Mouse (Mus musculus) heart, embryonic 13.5 days (tissue): ENCODE data around the gene Bcl7b. TPM values are rescaled to one million over a fixed set of nuclear protein-coding genes. Genes with fewer than 3 reads are reported as not detected.

Experiments
- ATAC-seq: fragments of 200-750 bp; cut with Nextera tagmentation; 2 replicates; pipeline ENCODE4 v1.8.0; 2017; ENCODE audit warnings: moderate TSS enrichment; ENCODE audit not compliant: insufficient number of reproducible peaks, low FRiP score, low TSS enrichment; ENCODE audit errors: extremely low read depth
- H3K27ac ChIP-seq: fragments of 300-500 bp; sonication (generic); replicated peaks from 2 replicates; pipeline ENCODE4 v1.5.1; 2015; ENCODE audit warnings: moderate library complexity, mild to moderate bottlenecking, inconsistent platforms
- H3K27me3 ChIP-seq: fragments of 300-500 bp; sonication (generic); replicated peaks from 2 replicates; pipeline ENCODE4 v1.6.1; 2015; ENCODE audit warnings: mild to moderate bottlenecking, inconsistent platforms
- H3K36me3 ChIP-seq: fragments of 300-500 bp; sonication (generic); 2 replicates; pipeline ENCODE4 v1.6.1; 2015; ENCODE audit warnings: mild to moderate bottlenecking, inconsistent platforms
- H3K4me1 ChIP-seq: fragments of 300-500 bp; sonication (generic); 2 replicates; pipeline ENCODE4 v1.6.1; 2015; ENCODE audit warnings: inconsistent platforms
- H3K4me2 ChIP-seq: fragments of 300-500 bp; sonication (generic); 2 replicates; pipeline ENCODE4 v1.6.1; 2015; ENCODE audit warnings: inconsistent platforms, mild to moderate bottlenecking, moderate library complexity
- H3K4me3 ChIP-seq: fragments of 300-500 bp; sonication (generic); 2 replicates; pipeline ENCODE4 v1.5.1; 2015; ENCODE audit warnings: moderate library complexity, mild to moderate bottlenecking, inconsistent platforms
- H3K9ac ChIP-seq: fragments of 300-500 bp; sonication (generic); 2 replicates; pipeline ENCODE4 v1.6.1; 2015; ENCODE audit warnings: inconsistent platforms, mild to moderate bottlenecking, moderate library complexity
- H3K9me3 ChIP-seq: fragments of 300-500 bp; sonication (generic); 2 replicates; pipeline ENCODE4 v1.6.1; 2016; ENCODE audit warnings: inconsistent platforms
- WGBS: fragments of 180-500 bp; shearing (Covaris S2); methylation state at CpG from one replicate; pipeline ENCODE4 v1.1.7; 2015; ENCODE audit warnings: mixed read lengths; 5-methylcytosine and 5-hydroxymethylcytosine counted together
- polyA plus RNA-seq: library from polyadenylated mRNA; unstranded; fragments of >200 nt; fragmentation: Nextera tagmentation; extraction: Ambion mirVana; gene quantifications from 2 replicates; pipeline ENCODE4 v1.2.1, GENCODE M21; 2015

Bcl7b gene
- 33.7 and 38.0 TPM in 2 replicates for polyA plus RNA-seq

DNA sequence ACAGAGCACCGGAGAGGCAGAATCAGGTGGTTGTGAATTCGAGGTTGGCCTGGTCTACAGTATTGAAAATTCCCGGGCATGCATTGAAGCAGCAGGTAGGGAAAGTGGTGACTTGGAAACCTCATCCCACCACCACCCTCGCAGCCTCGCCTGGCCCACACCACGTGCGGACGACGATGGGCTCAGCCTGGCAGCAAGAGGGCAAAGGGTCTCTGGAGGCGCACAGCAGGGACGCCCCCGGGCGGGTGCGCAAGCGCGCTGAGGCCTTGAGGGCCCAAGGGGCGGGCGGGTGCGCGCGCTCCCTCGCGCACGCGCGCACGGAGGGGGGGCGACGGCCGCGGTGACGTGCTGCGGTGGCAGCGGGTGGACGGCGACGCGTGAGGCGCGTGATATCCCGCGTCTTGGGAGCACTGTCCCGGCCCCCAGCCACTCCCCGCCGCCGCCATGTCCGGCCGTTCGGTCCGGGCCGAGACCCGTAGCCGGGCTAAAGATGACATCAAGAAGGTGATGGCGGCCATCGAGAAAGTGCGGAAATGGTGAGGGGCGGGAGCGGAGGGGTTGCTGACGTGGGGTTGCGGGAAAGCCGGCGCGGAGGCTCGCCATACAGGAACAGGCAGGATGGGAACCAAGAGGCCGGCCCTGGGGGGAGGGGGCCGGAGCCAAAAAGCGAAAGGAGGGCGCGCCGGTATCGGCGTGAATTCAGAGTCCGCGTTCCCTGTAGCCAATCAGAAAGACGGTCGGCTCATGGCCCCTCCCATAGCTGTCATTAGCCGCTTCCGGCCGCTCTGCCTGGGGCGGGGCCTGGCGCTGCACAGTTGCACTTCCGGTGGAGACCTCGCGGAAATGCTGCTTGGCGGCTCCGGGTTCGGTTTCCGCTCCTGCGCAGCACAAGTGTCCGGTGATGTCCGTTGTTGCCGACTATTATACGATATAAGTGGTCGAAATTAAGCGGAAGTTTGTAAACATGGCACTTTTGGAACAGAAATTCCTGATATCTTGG, at the start of gene Bcl7b:
Bcl7b (plus strand) TSS at position 221 of the 1,000 bp plus-strand sequence.
- Histone ChIP-seq H3K27me3 (no peaks in the 10 kb centered on the region), H3K36me3 (peaks cover 33% of the 10 kb centered on the region), H3K27ac (peak within 1 kb of the TSS; percentile 97), H3K9me3 (no peaks in the 10 kb centered on the region), H3K4me2 (peak within 1 kb of the TSS; percentile 96), H3K9ac (peak within 1 kb of the TSS; percentile 93), H3K4me3 (peak within 1 kb of the TSS; percentile 77), H3K4me1 (peaks cover 16% of the 10 kb centered on the region)
- 2% methylated on average over 94 of the region's 95 CpGs for WGBS
- peak; percentile 98 for ATAC-seq

DNA sequence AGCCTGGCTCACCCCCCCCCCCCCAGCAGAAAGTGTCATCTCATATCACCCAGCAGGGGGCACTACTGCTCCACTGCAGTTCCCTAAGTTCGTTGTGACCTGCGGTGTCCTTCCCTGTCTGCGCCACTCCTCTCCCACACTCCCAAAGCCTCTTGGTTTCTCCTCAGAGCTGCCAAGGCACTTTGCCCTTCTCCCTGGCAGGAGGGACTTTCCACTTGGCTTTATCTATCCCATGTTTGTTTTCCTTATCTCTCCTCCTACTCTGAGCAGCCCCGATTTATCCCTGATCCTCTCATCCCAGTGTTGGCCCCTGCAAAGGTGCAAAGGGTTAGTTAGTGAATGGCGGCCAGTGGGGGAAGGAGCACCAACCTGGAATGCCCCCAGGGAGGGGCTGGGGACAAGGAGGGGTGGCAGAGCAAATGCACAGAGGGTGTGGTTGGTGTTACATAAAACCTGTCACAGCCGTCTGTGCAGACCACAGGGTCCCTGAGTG, 49.4 kb upstream of the Bcl7b start:
- H3K9me3 ChIP-seq = no peaks in the 10 kb centered on the region
- no peak overlapping the region for H3K9ac ChIP-seq
- no peaks in the 10 kb centered on the region for H3K36me3 ChIP-seq
- peak overlapping the region; percentile 6 for H3K4me2 ChIP-seq
- H3K4me1 ChIP-seq = peaks cover 10% of the 10 kb centered on the region
- H3K4me3 ChIP-seq = no peak overlapping the region
- ATAC-seq = peak; percentile 44; the same call in 1 of the 2 replicates
- H3K27me3 ChIP-seq = peaks cover 40% of the 10 kb centered on the region
- H3K27ac ChIP-seq = no peak overlapping the region
- WGBS = 7% methylated on average over 6 of the region's 6 CpGs

DNA sequence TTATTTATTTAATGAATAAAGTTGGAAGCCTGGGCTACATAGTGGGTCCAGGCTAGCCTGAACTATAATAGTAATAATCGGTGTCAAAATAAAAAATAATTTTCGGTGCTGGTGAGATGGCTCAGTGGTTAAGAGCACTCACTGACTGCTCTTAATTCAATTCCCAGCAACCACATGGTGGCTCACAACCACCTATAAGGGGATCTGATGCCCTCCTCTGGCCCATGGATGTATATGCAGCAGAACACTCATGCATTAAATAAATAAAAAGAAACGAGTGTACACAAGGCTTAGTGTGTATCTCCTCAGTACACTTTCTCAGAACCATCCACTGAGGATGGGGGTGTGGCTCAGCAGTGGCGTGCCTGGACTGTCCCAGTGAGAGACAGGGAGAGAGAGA, 47.3 kb upstream of the Bcl7b start:
- H3K4me2 ChIP-seq = no peak overlapping the region
- H3K9me3 ChIP-seq = no peaks in the 10 kb centered on the region
- no peaks in the 10 kb centered on the region for H3K36me3 ChIP-seq
- no peak overlapping the region for H3K27ac ChIP-seq
- no peak overlapping the region for H3K4me3 ChIP-seq
- 54% methylated on average over 4 of the region's 4 CpGs for WGBS
- H3K4me1 ChIP-seq = peaks cover 10% of the 10 kb centered on the region
- no peak overlapping the region for H3K9ac ChIP-seq
- peaks cover 39% of the 10 kb centered on the region for H3K27me3 ChIP-seq
- ATAC-seq = no peak

DNA sequence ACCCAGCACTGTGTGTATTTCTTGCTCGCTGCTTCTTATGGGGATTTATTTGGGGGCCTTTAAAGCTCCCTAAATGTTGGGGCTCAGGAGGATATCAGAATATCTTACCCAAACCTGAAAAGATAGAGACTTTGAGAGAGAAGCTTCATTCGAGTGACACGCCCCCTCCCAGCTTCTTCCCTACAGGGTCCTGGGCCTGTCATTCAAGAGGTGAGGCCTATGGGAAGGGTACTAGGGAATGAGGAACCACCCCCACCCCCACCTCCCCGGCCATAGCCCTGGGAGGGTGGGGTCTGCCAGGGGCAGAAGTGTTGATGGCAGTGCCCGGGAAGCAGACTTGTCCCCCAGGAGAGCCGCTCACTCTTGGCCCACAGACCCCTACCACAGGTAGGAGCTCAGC, 42.0 kb upstream of the Bcl7b start:
- WGBS = 55% methylated on average over 6 of the region's 6 CpGs
- Histone ChIP-seq H3K9me3 (no peaks in the 10 kb centered on the region), H3K4me3 (no peak overlapping the region), H3K9ac (no peak overlapping the region), H3K4me2 (no peak overlapping the region), H3K4me1 (no peaks in the 10 kb centered on the region), H3K27ac (no peak overlapping the region), H3K27me3 (peaks cover 63% of the 10 kb centered on the region), H3K36me3 (no peaks in the 10 kb centered on the region)
- ATAC-seq = no peak

DNA sequence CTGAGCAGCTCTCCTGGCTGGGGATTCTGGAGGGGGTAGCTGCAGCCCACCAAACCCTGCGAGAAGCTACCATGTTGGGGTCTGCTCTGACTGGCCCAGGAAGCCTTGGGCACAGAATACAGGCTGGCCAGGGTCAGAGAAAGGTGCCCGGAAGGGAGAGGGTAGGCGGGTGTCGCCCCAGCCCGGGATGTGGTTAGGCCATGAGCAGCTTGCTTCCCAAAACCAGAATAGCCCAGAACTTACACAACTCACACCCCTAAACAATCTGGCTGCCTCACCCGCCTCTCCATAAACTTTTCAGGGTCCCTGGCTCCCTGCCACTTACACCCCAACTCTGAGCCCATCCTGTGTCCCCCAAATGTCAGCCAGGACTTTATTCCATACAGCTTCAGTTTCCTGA, 40.4 kb upstream of the Bcl7b start:
- WGBS = 74% methylated on average over 6 of the region's 6 CpGs
- Histone ChIP-seq H3K9ac (no peak overlapping the region), H3K36me3 (no peaks in the 10 kb centered on the region), H3K27me3 (peaks cover 63% of the 10 kb centered on the region), H3K4me2 (no peak overlapping the region), H3K9me3 (no peaks in the 10 kb centered on the region), H3K27ac (no peak overlapping the region), H3K4me3 (no peak overlapping the region), H3K4me1 (no peaks in the 10 kb centered on the region)
- ATAC-seq = no peak

DNA sequence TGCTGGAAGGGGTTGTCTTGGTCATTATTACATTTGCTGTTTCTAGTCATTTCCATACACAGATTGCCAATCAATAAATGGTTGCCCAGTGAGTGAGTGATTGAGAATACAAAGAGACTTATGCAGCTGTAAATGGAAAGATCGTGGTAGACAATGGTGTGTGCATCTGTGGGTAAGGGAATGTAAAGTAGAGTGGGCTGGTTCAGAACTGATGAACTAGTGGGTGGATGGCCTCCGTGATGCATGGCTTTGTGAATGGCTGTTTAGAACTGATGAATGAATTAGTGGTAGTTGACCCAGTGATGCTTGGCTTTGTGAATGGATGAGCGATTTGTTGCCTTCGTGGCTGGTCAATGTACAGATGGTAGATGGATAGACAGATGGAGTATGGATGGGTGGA, 38.3 kb upstream of the Bcl7b start:
- WGBS = 81% methylated on average over 4 of the region's 4 CpGs
- peaks cover 73% of the 10 kb centered on the region for H3K27me3 ChIP-seq

DNA sequence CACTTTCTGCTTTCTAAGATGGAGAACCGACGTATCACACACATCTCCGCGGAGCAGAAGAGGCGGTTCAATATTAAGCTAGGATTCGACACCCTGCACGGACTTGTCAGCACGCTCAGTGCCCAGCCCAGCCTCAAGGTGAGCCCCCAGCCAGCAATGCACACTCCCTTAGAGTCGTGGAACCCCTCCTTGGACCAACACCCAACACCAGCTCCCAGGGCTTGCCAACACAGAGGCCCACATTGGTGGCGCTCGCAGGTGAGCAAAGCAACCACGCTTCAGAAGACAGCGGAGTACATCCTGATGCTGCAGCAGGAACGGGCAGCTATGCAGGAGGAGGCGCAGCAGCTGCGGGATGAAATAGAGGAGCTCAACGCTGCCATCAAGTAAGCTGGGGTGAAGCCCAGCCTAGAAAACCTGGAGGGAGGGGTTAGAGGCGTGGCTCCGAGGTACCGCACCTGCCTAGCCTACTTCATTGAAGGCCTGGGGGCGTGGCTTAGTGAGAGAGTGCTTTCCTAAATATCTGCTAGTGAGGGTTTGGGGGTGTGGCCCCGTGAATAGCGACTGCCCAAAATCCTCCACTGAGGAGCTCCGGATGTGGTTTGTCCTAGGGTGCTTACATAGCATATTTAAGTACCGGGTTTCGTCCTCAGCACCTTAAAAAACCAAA, 34.2 kb upstream of the Bcl7b start:
- H3K4me2 ChIP-seq = peak overlapping the region; percentile 60
- no peak overlapping the region for H3K27ac ChIP-seq
- 6% methylated on average over 26 of the region's 26 CpGs for WGBS
- H3K9me3 ChIP-seq = 0 out of 2 replicates have a peak, but pooled peaks cover 6% of the 10 kb centered on the region
- H3K4me1 ChIP-seq = peaks cover 10% of the 10 kb centered on the region
- H3K27me3 ChIP-seq = peaks cover 75% of the 10 kb centered on the region
- no peaks in the 10 kb centered on the region for H3K36me3 ChIP-seq
- peak overlapping the region; percentile 33 for H3K4me3 ChIP-seq
- ATAC-seq = peak; percentile 64; the same call in 1 of the 2 replicates
- H3K9ac ChIP-seq = no peak overlapping the region

More for the DNA sequence above, 38.3 kb upstream of the Bcl7b start:
- H3K4me3 ChIP-seq = no peak overlapping the region
- no peak overlapping the region for H3K9ac ChIP-seq
- H3K27ac ChIP-seq = no peak overlapping the region
- no peaks in the 10 kb centered on the region for H3K9me3 ChIP-seq
- H3K36me3 ChIP-seq = no peaks in the 10 kb centered on the region
- no peak for ATAC-seq
- no peak overlapping the region for H3K4me2 ChIP-seq
- peaks cover 10% of the 10 kb centered on the region for H3K4me1 ChIP-seq

DNA sequence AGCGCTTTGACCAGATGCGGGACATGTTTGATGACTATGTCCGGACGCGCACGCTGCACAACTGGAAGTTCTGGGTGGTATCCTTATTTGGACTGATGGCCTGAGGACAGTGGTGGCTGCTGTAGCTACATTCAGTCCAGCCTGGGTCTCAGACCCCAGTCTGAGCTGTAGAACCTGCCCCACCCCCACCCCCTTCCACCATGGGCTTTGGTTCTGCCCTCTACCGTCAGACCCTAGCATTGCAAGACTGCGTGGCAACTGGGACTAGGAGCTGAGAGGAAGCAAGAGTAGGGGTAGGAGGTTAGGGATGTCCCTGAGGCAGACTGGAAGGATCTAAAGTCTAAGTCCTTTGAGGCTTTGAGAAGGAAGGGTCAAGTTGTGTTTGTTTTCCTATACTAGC, 33.5 kb upstream of the Bcl7b start:
- peak overlapping the region; percentile 60 for H3K4me2 ChIP-seq
- H3K9me3 ChIP-seq = 0 out of 2 replicates have a peak, but pooled peaks cover 6% of the 10 kb centered on the region
- H3K4me1 ChIP-seq = peaks cover 10% of the 10 kb centered on the region
- no peaks in the 10 kb centered on the region for H3K36me3 ChIP-seq
- no peak overlapping the region for H3K27ac ChIP-seq
- H3K4me3 ChIP-seq = peak overlapping the region; percentile 33
- H3K9ac ChIP-seq = no peak overlapping the region
- no peak for ATAC-seq
- WGBS = 4% methylated on average over 8 of the region's 8 CpGs
- peaks cover 68% of the 10 kb centered on the region for H3K27me3 ChIP-seq

DNA sequence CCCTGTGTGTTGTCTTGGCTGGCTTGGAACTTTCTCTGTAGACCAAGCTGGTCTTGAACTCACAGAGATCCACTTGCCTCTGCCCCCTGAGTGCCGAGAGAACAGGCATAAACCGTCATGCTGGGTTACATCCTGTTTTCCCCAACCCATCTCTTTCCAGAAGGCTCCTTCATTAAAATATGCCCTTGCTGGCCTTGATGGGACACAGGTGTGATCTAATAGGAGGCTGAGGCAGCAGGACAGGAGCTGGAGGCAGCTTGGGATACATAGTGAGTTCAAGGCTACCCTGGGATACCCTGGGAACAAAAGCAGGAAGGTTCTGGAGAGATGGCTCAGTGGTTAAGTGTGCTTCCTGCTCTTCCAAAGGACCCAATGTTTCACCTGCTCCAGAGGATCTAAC, 28.2 kb upstream of the Bcl7b start:
- Histone ChIP-seq H3K4me3 (no peak overlapping the region), H3K4me1 (no peaks in the 10 kb centered on the region), H3K9ac (no peak overlapping the region), H3K27me3 (peaks cover 15% of the 10 kb centered on the region), H3K9me3 (0 out of 2 replicates have a peak, but pooled peaks cover 6% of the 10 kb centered on the region), H3K4me2 (no peak overlapping the region), H3K36me3 (no peaks in the 10 kb centered on the region), H3K27ac (no peak overlapping the region)
- 68% methylated on average over 2 of the region's 2 CpGs for WGBS
- ATAC-seq = no peak

DNA sequence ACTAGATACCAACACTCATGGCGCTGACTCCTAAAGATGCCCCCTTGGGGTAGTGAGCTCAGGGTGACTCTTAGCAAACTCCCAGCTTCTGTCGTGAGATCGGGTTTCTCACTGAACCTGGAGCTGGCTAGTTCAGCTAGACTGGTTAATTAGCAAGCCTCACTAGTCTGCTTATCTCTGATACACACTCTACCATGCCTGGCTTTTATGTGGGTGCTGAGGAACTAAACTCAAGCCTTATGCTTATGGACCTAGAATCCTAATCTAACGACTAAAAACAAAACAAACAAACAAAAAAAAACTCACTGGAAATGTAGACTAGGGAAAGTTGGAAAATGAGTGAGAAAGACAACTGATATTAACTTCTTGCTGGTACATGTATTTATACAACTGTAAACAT, 23.6 kb upstream of the Bcl7b start:
- H3K4me1 ChIP-seq = peaks cover 9% of the 10 kb centered on the region
- 51% methylated on average over 4 of the region's 4 CpGs for WGBS

DNA sequence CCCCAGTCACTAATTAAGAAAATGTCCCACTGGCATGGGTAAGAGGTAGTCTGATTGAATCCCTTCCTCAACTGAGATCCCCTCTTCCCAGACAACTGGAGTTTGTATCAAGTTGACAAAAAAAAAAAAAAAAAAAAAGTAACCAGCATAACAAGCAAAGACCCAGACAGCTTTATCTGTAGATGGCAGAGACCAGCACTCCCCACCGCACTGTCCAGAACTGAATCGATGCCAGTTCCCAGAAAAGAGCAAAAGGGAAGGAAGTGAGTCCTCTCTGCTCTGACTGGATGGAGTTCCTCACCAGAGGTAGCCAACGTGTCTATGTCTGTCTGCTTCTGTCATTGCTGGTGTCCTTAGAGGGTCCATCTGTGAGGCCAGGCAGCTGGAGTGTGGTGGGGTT, 22.6 kb upstream of the Bcl7b start:
- H3K4me2 ChIP-seq = no peak overlapping the region
- H3K9me3 ChIP-seq = no peaks in the 10 kb centered on the region
- no peak overlapping the region for H3K4me3 ChIP-seq
- H3K4me1 ChIP-seq = peaks cover 13% of the 10 kb centered on the region
- no peaks in the 10 kb centered on the region for H3K27me3 ChIP-seq
- H3K27ac ChIP-seq = no peak overlapping the region
- ATAC-seq = no peak
- 49% methylated on average over 3 of the region's 3 CpGs for WGBS
- H3K9ac ChIP-seq = no peak overlapping the region
- H3K36me3 ChIP-seq = no peaks in the 10 kb centered on the region

More for the DNA sequence above, 23.6 kb upstream of the Bcl7b start:
- H3K9ac ChIP-seq = no peak overlapping the region
- H3K9me3 ChIP-seq = no peaks in the 10 kb centered on the region
- no peak overlapping the region for H3K4me2 ChIP-seq
- H3K4me3 ChIP-seq = no peak overlapping the region
- H3K27ac ChIP-seq = no peak overlapping the region
- H3K36me3 ChIP-seq = no peaks in the 10 kb centered on the region
- no peaks in the 10 kb centered on the region for H3K27me3 ChIP-seq
- no peak for ATAC-seq
